Mouse (Mus musculus): ENCODE measurements around the gene Gm28043. TPM values are rescaled to one million over a fixed set of nuclear protein-coding genes. Genes with fewer than 3 reads are reported as not detected.
A peak's percentile ranks its signal among the peaks of the same experiment; 100 is the strongest.

Gene Gm28043
- polyA plus RNA-seq (2015; fragmentation: Nextera tagmentation; extraction: Ambion mirVana) = 3.7 and 4.0 TPM in 2 replicates

GRCm38 (mm10) chr17:29614115-29615023, at the start of gene Gm28043, which contains the start of gene Rnf8:
TSS of gene Gm28043 (plus strand) at chr17:29614876.
TSS of gene Rnf8 (plus strand) at chr17:29614790.
- H3K27me3 ChIP-seq = no peaks in the 10 kb centered on the region
- H3K36me3 ChIP-seq (ENCODE audit: poor library complexity, severe bottlenecking) = peaks cover 17% of the 10 kb centered on the region
- H3K27ac ChIP-seq = peak within 1 kb of the TSS; percentile 96
- ATAC-seq = peak; percentile 94
- peak within 1 kb of the TSS; percentile 84 for H3K4me2 ChIP-seq
- WGBS = 2% methylated on average over 52 of the region's 52 CpGs
- H3K4me1 ChIP-seq = peaks cover 28% of the 10 kb centered on the region
- H3K9ac ChIP-seq = peak within 1 kb of the TSS; percentile 99
- peak within 1 kb of the TSS; percentile 90 for H3K4me3 ChIP-seq
- H3K9me3 ChIP-seq (replicated peaks) = no peaks in the 10 kb centered on the region

GRCm38 (mm10) chr17:29565521-29565920, 49.2 kb upstream of the Gm28043 start:
- no peak overlapping the region for H3K4me3 ChIP-seq
- no peaks in the 10 kb centered on the region for H3K27me3 ChIP-seq
- peaks cover 49% of the 10 kb centered on the region for H3K36me3 ChIP-seq (ENCODE audit: poor library complexity, severe bottlenecking)
- no peak overlapping the region for H3K4me2 ChIP-seq
- over 99% methylated on average over 5 of the region's 5 CpGs for WGBS
- H3K9ac ChIP-seq = no peak overlapping the region
- no peak for ATAC-seq
- no peaks in the 10 kb centered on the region for H3K4me1 ChIP-seq
- no peak overlapping the region for H3K27ac ChIP-seq
- H3K9me3 ChIP-seq (replicated peaks) = no peaks in the 10 kb centered on the region

GRCm38 (mm10) chr17:29568435-29568834, 46.2 kb upstream of the Gm28043 start:
- Histone ChIP-seq H3K4me1 (no peaks in the 10 kb centered on the region), H3K9ac (no peak overlapping the region), H3K27ac (no peak overlapping the region), H3K4me3 (no peak overlapping the region), H3K36me3 (ENCODE audit: poor library complexity, severe bottlenecking) (peaks cover 78% of the 10 kb centered on the region), H3K9me3 (replicated peaks) (no peaks in the 10 kb centered on the region), H3K27me3 (no peaks in the 10 kb centered on the region), H3K4me2 (no peak overlapping the region)
- ATAC-seq = no peak
- 96% methylated on average over 15 of the region's 15 CpGs for WGBS

GRCm38 (mm10) chr17:29569831-29570230, 44.8 kb upstream of the Gm28043 start:
- no peak for ATAC-seq
- no peak overlapping the region for H3K27ac ChIP-seq
- no peaks in the 10 kb centered on the region for H3K4me1 ChIP-seq
- H3K27me3 ChIP-seq = no peaks in the 10 kb centered on the region
- peaks cover 81% of the 10 kb centered on the region for H3K36me3 ChIP-seq (ENCODE audit: poor library complexity, severe bottlenecking)
- no peak overlapping the region for H3K9ac ChIP-seq
- no peaks in the 10 kb centered on the region for H3K9me3 ChIP-seq (replicated peaks)
- no peak overlapping the region for H3K4me3 ChIP-seq
- no peak overlapping the region for H3K4me2 ChIP-seq
- 86% methylated on average over 6 of the region's 6 CpGs for WGBS

- no peak overlapping the region for H3K4me2 ChIP-seq
- no peaks in the 10 kb centered on the region for H3K4me1 ChIP-seq
- no peak for ATAC-seq
- no peaks in the 10 kb centered on the region for H3K27me3 ChIP-seq
- WGBS = 86% methylated on average over 4 of the region's 4 CpGs
- H3K9me3 ChIP-seq (replicated peaks) = no peaks in the 10 kb centered on the region
- peaks cover 83% of the 10 kb centered on the region for H3K36me3 ChIP-seq (ENCODE audit: poor library complexity, severe bottlenecking)
- H3K4me3 ChIP-seq = no peak overlapping the region
- H3K27ac ChIP-seq = no peak overlapping the region
- no peak overlapping the region for H3K9ac ChIP-seq
These were observed 35.0 kb upstream of the Gm28043 start for GRCm38 (mm10) chr17:29579579-29580126.

GRCm38 (mm10) chr17:29583569-29583968, 31.1 kb upstream of the Gm28043 start:
- H3K27me3 ChIP-seq = no peaks in the 10 kb centered on the region
- H3K27ac ChIP-seq = no peak overlapping the region

GRCm38 (mm10) chr17:29584306-29584705, 30.4 kb upstream of the Gm28043 start:
- peaks cover 38% of the 10 kb centered on the region for H3K36me3 ChIP-seq (ENCODE audit: poor library complexity, severe bottlenecking)
- H3K4me2 ChIP-seq = no peak overlapping the region
- H3K9me3 ChIP-seq (replicated peaks) = no peaks in the 10 kb centered on the region
- H3K4me1 ChIP-seq = peaks cover 22% of the 10 kb centered on the region
- WGBS = 74% methylated on average over 5 of the region's 5 CpGs
- peak; percentile 27; the same call in 1 of the 2 replicates for ATAC-seq
- H3K27ac ChIP-seq = peak overlapping the region; percentile 37; the same call in 1 of the 2 replicates
- H3K9ac ChIP-seq = no peak overlapping the region
- H3K4me3 ChIP-seq = no peak overlapping the region
- H3K27me3 ChIP-seq = no peaks in the 10 kb centered on the region

More at GRCm38 (mm10) chr17:29583569-29583968, 31.1 kb upstream of the Gm28043 start:
- ATAC-seq = no peak
- Histone ChIP-seq H3K36me3 (ENCODE audit: poor library complexity, severe bottlenecking) (peaks cover 45% of the 10 kb centered on the region), H3K4me2 (no peak overlapping the region), H3K9me3 (replicated peaks) (no peaks in the 10 kb centered on the region), H3K4me3 (no peak overlapping the region), H3K4me1 (peaks cover 14% of the 10 kb centered on the region), H3K9ac (no peak overlapping the region)
- 82% methylated on average over 5 of the region's 5 CpGs for WGBS

- Histone ChIP-seq H3K9ac (no peak overlapping the region), H3K4me2 (no peak overlapping the region), H3K4me3 (no peak overlapping the region), H3K36me3 (ENCODE audit: poor library complexity, severe bottlenecking) (peaks cover 33% of the 10 kb centered on the region), H3K4me1 (peaks cover 26% of the 10 kb centered on the region), H3K27ac (peak overlapping the region; percentile 37; the same call in 1 of the 2 replicates), H3K9me3 (replicated peaks) (no peaks in the 10 kb centered on the region), H3K27me3 (no peaks in the 10 kb centered on the region)
- 61% methylated on average over 3 of the region's 3 CpGs for WGBS
- ATAC-seq = peak; percentile 30; the same call in 1 of the 2 replicates
These were observed 29.9 kb upstream of the Gm28043 start for GRCm38 (mm10) chr17:29584737-29585136.

- ATAC-seq = no peak
- Histone ChIP-seq H3K9ac (no peak overlapping the region; the same call in 1 of the 2 replicates), H3K9me3 (replicated peaks) (no peaks in the 10 kb centered on the region), H3K27me3 (no peaks in the 10 kb centered on the region), H3K4me3 (no peak overlapping the region), H3K4me1 (peaks cover 30% of the 10 kb centered on the region), H3K27ac (0 out of 2 replicates have a peak overlapping the region, but pooled peaks have one; percentile 37), H3K36me3 (ENCODE audit: poor library complexity, severe bottlenecking) (peaks cover 27% of the 10 kb centered on the region), H3K4me2 (no peak overlapping the region)
- 92% methylated on average over 6 of the region's 6 CpGs for WGBS
These were observed 29.2 kb upstream of the Gm28043 start for GRCm38 (mm10) chr17:29585446-29585845.

GRCm38 (mm10) chr17:29586921-29587320, 27.8 kb upstream of the Gm28043 start:
- ATAC-seq = no peak
- H3K27me3 ChIP-seq = no peaks in the 10 kb centered on the region
- no peak overlapping the region for H3K9ac ChIP-seq
- 92% methylated on average over 9 of the region's 9 CpGs for WGBS
- H3K27ac ChIP-seq = no peak overlapping the region
- peaks cover 30% of the 10 kb centered on the region for H3K4me1 ChIP-seq
- no peak overlapping the region for H3K4me2 ChIP-seq
- H3K4me3 ChIP-seq = no peak overlapping the region
- H3K36me3 ChIP-seq (ENCODE audit: poor library complexity, severe bottlenecking) = peaks cover 19% of the 10 kb centered on the region
- H3K9me3 ChIP-seq (replicated peaks) = no peaks in the 10 kb centered on the region

- Histone ChIP-seq H3K4me2 (no peak overlapping the region), H3K36me3 (ENCODE audit: poor library complexity, severe bottlenecking) (peaks cover 13% of the 10 kb centered on the region), H3K9ac (peak overlapping the region; percentile 17; the same call in 1 of the 2 replicates), H3K4me1 (peaks cover 30% of the 10 kb centered on the region), H3K4me3 (no peak overlapping the region), H3K9me3 (replicated peaks) (no peaks in the 10 kb centered on the region), H3K27me3 (no peaks in the 10 kb centered on the region), H3K27ac (peak overlapping the region; percentile 65)
- ATAC-seq = peak; percentile 80
- 15% methylated on average over 11 of the region's 11 CpGs for WGBS
These were observed 25.3 kb upstream of the Gm28043 start for GRCm38 (mm10) chr17:29589221-29589898.

Data from forebrain, embryonic 13.5 days (tissue).